ENCODE assay signal across 14 mouse cellular contexts in the genomic region with DNA sequence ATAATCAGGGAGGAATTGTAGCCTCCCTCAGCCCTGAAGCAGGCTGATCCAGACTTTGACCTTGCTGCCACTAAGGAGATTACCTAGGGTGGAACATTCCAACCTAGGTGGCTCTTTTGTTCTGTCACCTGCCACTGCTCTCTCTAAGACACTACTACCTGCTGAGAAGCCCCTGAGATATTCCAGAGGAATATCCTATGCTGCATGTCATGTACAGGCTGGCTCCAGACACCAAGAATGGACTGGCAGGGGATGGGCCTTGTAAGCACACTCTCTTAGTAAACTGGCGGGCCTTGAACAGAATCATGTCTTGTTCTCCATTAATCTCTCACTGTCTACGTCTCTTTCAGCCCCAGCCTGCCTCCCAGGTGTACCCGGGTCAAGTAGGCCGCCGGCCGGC. TPM values are rescaled to one million over a fixed set of nuclear protein-coding genes. Genes with fewer than 3 reads are reported as not detected.
"Had no signal": no experiment of that assay in that cellular context is flagged by ENCODE, and none has a peak within 500 bp of the region (broad histone marks: within the 10 kb centered on the region; RNA-seq: fewer than 3 reads in every experiment).

No protein-coding gene starts in this region.

RNA-seq across cellular contexts. Expression of a gene that starts 11.7 kb away (rescaled TPM):
- total RNA-seq: common myeloid progenitor, adult 5-6 weeks; forebrain, postnatal 0 days; gastrocnemius, adult 18-20 months; gastrocnemius, adult 2 months; gastrocnemius, adult 8-10 months; gastrocnemius, postnatal 10 days; gastrocnemius, postnatal 14 days; gastrocnemius, postnatal 25 days; gastrocnemius, postnatal 36 days; gastrocnemius, postnatal 4 days; granulocyte monocyte progenitor cell, adult 5-6 weeks; heart, adult 18-20 months; heart, adult 2 months; heart, adult 8-10 months had no signal

RNA-seq across cellular contexts. Expression of a gene that starts 43.1 kb away (rescaled TPM):
- total RNA-seq: common myeloid progenitor, adult 5-6 weeks; forebrain, postnatal 0 days; gastrocnemius, adult 18-20 months; gastrocnemius, adult 2 months; gastrocnemius, adult 8-10 months; gastrocnemius, postnatal 10 days; gastrocnemius, postnatal 14 days; gastrocnemius, postnatal 25 days; gastrocnemius, postnatal 36 days; gastrocnemius, postnatal 4 days; granulocyte monocyte progenitor cell, adult 5-6 weeks; heart, adult 18-20 months; heart, adult 2 months; heart, adult 8-10 months had no signal
